Mouse (Mus musculus) small intestine, adult 2 months (tissue): ENCODE measurements around the gene Kbtbd12. TPM values are rescaled to one million over a fixed set of nuclear protein-coding genes. Genes with fewer than 3 reads are reported as not detected.

Experiments used
- H3K27ac ChIP-seq: fragments of 200-500 bp; 2 replicates; pipeline ENCODE4 v1.5.1; 2012; ENCODE audit warnings: low read depth, low read length, control low read depth, inconsistent platforms; ENCODE audit not compliant: insufficient read depth
- H3K27me3 ChIP-seq: fragments of 200-500 bp; 2 replicates; pipeline ENCODE4 v1.6.1; 2012; ENCODE audit warnings: mild to moderate bottlenecking, moderate library complexity, low read length, inconsistent platforms; ENCODE audit not compliant: control insufficient read depth, insufficient read depth
- H3K36me3 ChIP-seq: fragments of 200-500 bp; 2 replicates; pipeline ENCODE4 v1.6.1; 2012; ENCODE audit warnings: mild to moderate bottlenecking, low read length, control low read depth, inconsistent platforms; ENCODE audit not compliant: control insufficient read depth, insufficient read depth
- H3K4me1 ChIP-seq: fragments of 200-500 bp; 2 replicates; pipeline ENCODE4 v1.6.1; 2012; ENCODE audit warnings: low read length, inconsistent platforms, mixed read lengths; ENCODE audit not compliant: control insufficient read depth, insufficient read depth, insufficient read length
- H3K4me3 ChIP-seq: fragments of 200-500 bp; 2 replicates; pipeline ENCODE4 v1.5.1; 2012; ENCODE audit warnings: low read depth, mild to moderate bottlenecking, control low read depth, inconsistent platforms, low read length, moderate library complexity
- CTCF ChIP-seq: fragments of 200-500 bp; IDR thresholded peaks from 2 replicates; pipeline ENCODE4 v1.5.1; 2012; ENCODE audit warnings: low read depth, mild to moderate bottlenecking, control low read depth, inconsistent platforms, low read length, moderate library complexity, mixed read lengths; ENCODE audit not compliant: insufficient replicate concordance, insufficient read length; ENCODE audit errors: extremely low read depth
- POLR2A ChIP-seq: fragments of 200-500 bp; IDR thresholded peaks from 2 replicates; pipeline ENCODE4 v1.6.1; 2012; ENCODE audit warnings: low read depth, mild to moderate bottlenecking, control low read depth, inconsistent platforms, low read length, moderate library complexity
- WGBS: fragments of 180-500 bp; shearing (Covaris S2); methylation state at CpG from one replicate; pipeline ENCODE4 v1.1.7; 2018; 5-methylcytosine and 5-hydroxymethylcytosine counted together
- polyA plus RNA-seq: library from polyadenylated mRNA; depleted of rRNA; stranded (reverse); fragments of >200 nt; gene quantifications from 2 replicates; pipeline ENCODE4 v1.2.3, GENCODE M21; 2012

Gene Kbtbd12
- polyA plus RNA-seq, 1 experiment: 0.05 TPM

DNA sequence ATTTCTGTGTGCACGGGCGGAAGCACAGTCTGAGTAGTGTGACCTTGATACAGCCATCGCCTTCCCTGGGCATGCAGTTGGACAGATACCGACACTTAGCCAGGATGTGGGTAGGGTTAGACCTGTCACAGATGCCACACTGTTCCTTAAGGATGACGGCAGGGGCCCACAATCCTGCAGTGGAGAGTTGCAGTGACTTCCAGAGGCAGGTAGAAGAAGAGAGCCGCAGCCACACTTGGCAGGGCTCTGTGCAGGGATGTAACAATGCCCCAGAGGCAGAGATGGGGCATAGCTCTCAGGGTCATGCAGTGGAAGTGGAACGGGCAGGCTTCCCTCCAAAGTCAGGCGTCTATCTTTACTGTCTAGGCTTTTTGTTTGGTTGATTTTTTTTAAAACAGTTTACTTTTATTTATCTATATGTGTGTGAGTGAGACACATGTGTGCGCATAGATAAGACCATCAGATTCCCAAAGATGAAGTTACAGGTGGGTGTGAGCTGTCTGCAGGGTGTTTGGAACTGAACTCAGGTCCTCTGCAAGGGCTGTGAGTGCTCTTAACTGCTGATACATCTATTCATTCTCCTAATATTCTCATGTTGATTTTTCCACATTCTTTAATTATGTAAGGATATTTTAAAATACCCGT lies 89.2 kb downstream of the Kbtbd12 start:
- TF ChIP-seq CTCF (no peak), POLR2A (no peak)
- Histone ChIP-seq H3K36me3 (no peaks in the 10 kb centered on the region), H3K27me3 (no peaks in the 10 kb centered on the region; the same call in 1 of the 2 replicates), H3K4me3 (no peak overlapping the region), H3K4me1 (no peaks in the 10 kb centered on the region), H3K27ac (no peak overlapping the region)
- 75% methylated on average over 10 of the region's 10 CpGs for WGBS

DNA sequence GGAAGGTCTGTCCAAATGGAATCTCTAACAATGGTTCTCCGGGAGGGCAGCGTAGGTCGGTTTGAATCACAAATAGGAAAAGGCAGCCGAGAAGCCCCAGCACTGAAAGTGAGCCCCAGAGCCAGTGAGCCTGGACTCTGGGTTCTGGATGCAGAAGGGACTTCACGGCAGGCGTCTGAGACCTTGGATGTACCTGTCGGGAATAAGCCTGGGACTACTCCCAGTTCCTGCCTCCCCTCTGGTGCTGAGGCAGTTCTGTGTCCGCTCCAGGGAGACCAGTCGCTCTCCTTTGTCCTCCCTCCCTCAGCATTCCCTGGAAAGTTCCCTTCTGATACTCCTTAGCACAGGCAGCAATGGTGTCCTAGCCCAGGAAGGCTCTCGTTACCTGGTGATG lies 92.4 kb downstream of the Kbtbd12 start:
- Histone ChIP-seq H3K27ac (no peak overlapping the region), H3K36me3 (no peaks in the 10 kb centered on the region), H3K4me1 (no peaks in the 10 kb centered on the region), H3K27me3 (peaks cover 3% of the 10 kb centered on the region; the same call in 1 of the 2 replicates), H3K4me3 (no peak overlapping the region)
- WGBS: 41% methylated on average over 10 of the region's 10 CpGs
- TF ChIP-seq CTCF: no peak
- TF ChIP-seq POLR2A: no peak

DNA sequence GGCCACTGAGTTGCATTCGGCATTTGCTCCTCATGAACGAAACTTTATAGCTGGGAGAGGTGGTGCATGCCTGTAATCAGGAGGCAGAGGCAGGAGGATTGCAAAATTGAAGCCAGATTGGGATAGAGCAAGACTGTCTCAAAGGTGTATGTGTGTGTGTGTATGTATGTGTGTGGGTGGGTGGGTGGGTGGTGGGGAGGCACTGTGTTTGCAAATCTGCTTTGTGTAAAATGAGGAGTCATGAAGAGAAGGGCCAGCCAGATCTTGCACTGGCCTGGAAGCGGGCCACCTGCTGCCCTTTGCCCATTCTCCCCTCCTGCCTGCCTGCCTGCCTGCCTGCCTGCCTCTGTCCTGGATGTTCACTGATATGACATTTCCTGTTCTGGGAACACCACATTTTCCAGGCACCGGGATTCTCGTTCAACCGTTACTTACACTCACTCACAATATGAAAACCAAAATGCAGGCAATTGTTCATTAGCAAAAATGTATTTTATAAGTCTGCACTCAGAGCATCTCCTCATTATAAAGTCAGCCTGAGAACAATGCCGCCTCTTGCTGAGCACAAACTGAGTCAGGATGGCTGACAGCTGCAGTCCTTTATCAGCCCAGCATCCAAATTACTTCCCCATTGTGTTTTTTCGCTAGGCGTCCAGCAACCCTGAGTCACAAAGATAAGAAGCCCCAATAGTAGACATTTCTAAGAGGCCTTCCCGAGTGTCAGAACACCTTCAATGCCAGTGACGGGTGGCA lies 92.9 kb downstream of the Kbtbd12 start:
- no peaks in the 10 kb centered on the region for H3K36me3 ChIP-seq
- no peak for TF ChIP-seq POLR2A
- no peak overlapping the region for H3K4me3 ChIP-seq
- H3K27ac ChIP-seq: no peak overlapping the region
- peaks cover 3% of the 10 kb centered on the region; the same call in 1 of the 2 replicates for H3K27me3 ChIP-seq
- H3K4me1 ChIP-seq: no peaks in the 10 kb centered on the region
- 16% methylated on average over 11 of the region's 11 CpGs for WGBS

DNA sequence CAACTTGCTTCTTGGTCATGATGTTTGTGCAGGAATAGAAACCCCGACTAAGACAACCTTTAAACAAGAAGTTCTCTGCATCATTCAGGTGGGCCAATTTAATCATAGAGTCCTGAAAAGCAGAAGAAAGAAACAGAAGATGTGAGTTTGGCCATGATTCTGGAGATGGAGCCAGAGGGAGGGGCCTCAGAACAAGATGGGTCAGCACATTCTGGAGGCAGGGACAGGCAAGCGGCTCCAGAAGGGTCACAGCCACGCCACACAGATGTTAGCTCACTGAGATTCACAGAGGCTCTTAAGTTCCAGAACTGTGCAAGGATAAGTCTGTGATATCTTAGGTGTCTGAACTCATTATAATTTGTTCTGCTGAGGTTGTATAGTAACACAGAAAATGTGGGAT lies 93.5 kb downstream of the Kbtbd12 start:
- H3K4me1 ChIP-seq: no peaks in the 10 kb centered on the region
- H3K27ac ChIP-seq: no peak overlapping the region
- WGBS: 78% methylated on average over 3 of the region's 3 CpGs
- no peak for TF ChIP-seq POLR2A
- no peak for TF ChIP-seq CTCF
- peaks cover 3% of the 10 kb centered on the region; the same call in 1 of the 2 replicates for H3K27me3 ChIP-seq
- H3K36me3 ChIP-seq: no peaks in the 10 kb centered on the region
- H3K4me3 ChIP-seq: no peak overlapping the region

DNA sequence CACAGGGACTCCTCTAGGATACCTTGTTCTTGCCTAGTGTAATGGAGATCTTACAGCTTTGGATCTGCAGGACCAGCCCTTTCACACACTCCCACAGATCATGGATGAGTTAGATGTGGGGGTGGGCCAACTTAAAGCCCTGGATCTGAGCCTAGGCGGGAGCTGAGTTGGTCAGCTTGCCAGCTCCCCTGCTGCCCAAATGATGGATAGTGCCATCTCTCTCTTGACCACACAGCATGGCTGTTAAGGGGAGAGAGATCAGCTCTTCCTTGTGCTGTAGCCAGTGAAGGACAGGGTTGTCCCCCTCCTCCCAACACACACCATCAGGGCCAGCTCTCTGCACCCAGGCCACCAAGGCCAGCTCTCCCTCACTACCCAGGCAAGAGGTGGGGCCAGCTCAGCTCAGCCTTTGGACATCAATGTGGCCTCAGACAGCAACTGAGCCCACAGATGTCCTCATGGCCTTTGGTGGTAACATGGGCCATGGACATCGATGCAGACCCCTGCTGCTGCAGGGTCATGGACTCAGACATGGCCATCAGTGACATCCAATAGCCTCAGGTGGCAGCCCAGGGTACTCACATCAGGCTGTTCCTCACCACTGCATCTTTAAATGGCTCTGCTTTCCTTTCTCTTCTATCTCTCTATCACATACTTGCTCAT lies 97.5 kb downstream of the Kbtbd12 start:
- Histone ChIP-seq H3K27ac (no peak overlapping the region), H3K36me3 (no peaks in the 10 kb centered on the region), H3K4me1 (no peaks in the 10 kb centered on the region), H3K27me3 (peaks cover 3% of the 10 kb centered on the region; the same call in 1 of the 2 replicates), H3K4me3 (no peak overlapping the region)
- TF ChIP-seq POLR2A: no peak
- no peak for TF ChIP-seq CTCF
- WGBS: 83% methylated on average over 2 of the region's 2 CpGs

DNA sequence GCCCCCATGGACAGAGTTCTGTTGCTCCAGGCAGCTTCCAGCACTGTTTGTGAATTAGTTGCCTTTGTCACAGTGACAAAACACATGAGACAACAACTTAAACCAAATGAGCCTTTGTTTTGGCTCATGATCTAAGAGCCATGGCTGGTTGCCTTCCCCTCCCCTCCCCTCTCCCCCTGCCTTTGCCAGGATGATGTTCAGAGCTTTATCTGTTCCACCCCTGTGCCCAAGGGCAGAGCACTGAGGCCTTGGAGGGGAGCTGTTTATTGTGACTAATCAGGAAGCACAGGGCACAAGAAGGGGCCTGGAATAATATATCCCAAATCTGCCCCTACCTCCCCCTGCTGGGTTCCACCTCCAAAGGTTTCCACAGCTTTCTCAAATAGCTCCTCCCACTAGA lies 107.4 kb downstream of the Kbtbd12 start:
- H3K36me3 ChIP-seq: no peaks in the 10 kb centered on the region
- H3K27ac ChIP-seq: no peak overlapping the region
- TF ChIP-seq POLR2A (no peak), CTCF (no peak)
- H3K27me3 ChIP-seq: no peaks in the 10 kb centered on the region
- H3K4me1 ChIP-seq: no peaks in the 10 kb centered on the region
- H3K4me3 ChIP-seq: no peak overlapping the region

DNA sequence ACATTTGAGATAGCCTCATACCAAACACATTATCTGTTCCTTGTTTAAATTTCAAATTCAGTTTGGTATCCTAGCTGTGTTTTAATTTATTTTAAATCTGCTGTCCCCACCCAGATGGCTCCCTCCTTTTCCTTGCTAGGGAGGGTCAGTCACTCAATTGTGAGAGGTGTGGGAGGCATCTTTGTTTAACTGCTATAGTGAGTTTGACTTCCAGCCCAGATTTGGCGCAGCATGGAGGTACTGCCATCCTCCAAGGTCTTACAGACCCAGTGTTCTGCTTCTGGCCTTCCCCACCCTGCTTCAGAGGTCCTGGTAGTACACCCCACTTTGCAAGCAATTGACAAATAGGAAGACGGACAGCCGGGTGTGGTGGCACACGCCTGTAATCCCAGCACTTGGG lies 113.7 kb downstream of the Kbtbd12 start:
- Histone ChIP-seq H3K36me3 (no peaks in the 10 kb centered on the region), H3K4me3 (no peak overlapping the region), H3K27me3 (no peaks in the 10 kb centered on the region), H3K4me1 (no peaks in the 10 kb centered on the region; the same call in 1 of the 2 replicates), H3K27ac (no peak overlapping the region)
- WGBS: 86% methylated on average over 4 of the region's 4 CpGs
- TF ChIP-seq POLR2A: no peak
- no peak for TF ChIP-seq CTCF

DNA sequence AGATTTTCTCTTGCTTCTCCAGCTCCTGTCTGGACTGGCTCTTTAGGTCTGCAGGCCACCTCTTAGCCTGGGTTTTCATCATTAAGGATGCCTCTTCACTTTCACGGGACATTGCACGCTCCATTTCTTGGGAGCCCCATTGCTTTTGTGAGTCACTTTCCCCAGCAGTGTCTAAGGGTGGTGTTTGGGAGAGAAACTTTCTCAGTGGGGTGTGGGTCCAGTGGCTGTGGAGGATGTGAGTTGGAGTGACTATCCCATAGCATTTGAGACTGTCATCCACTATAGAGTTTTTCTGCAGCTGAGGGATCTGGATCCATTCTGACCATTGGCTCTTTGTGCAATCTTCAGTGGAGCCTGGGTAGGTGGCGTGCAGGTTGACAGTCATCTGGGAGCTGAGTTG lies 114.3 kb downstream of the Kbtbd12 start:
- H3K36me3 ChIP-seq: no peaks in the 10 kb centered on the region
- H3K27me3 ChIP-seq: no peaks in the 10 kb centered on the region
- H3K4me3 ChIP-seq: no peak overlapping the region
- TF ChIP-seq CTCF (no peak), POLR2A (no peak)
- 90% methylated on average over 3 of the region's 3 CpGs for WGBS
- no peak overlapping the region for H3K27ac ChIP-seq
- no peaks in the 10 kb centered on the region; the same call in 1 of the 2 replicates for H3K4me1 ChIP-seq
